Mouse (Mus musculus) G1E (cell line): ENCODE results near the gene Gsk3a. TPM values are rescaled to one million over a fixed set of nuclear protein-coding genes. Genes with fewer than 3 reads are reported as not detected.

ENCODE experiments used
- ATAC-seq: 2 replicates; pipeline ENCODE4 v1.8.0; 2016; ENCODE audit warnings: mild to moderate bottlenecking; ENCODE audit not compliant: insufficient number of reproducible peaks, poor library complexity, low FRiP score, severe bottlenecking; ENCODE audit errors: extremely low read depth
- DNase-seq: peaks from one replicate; pipeline ENCODE4 v3.0.0; 2012; ENCODE audit warnings: low spot score
- H3K27me3 ChIP-seq: 2 replicates; pipeline ENCODE4 v1.6.1; 2012; ENCODE audit warnings: mild to moderate bottlenecking, low read length, inconsistent platforms; ENCODE audit not compliant: insufficient read depth
- H3K36me3 ChIP-seq: replicated peaks from 2 replicates; pipeline ENCODE3; 2012; ENCODE audit warnings: mild to moderate bottlenecking, inconsistent platforms
- H3K4me1 ChIP-seq: 2 replicates; pipeline ENCODE4 v1.6.1; 2012; ENCODE audit warnings: low read depth, low read length, inconsistent platforms, mixed read lengths; ENCODE audit not compliant: insufficient read depth
- H3K4me3 ChIP-seq: 2 replicates; pipeline ENCODE4 v1.5.1; 2012; ENCODE audit warnings: low read depth, mild to moderate bottlenecking, inconsistent platforms, low read length, moderate library complexity, mixed read lengths
- H3K9me3 ChIP-seq: replicated peaks from 2 replicates; pipeline ENCODE4 v1.6.1; 2012; ENCODE audit warnings: inconsistent platforms
- CTCF ChIP-seq: IDR thresholded peaks from 2 replicates; pipeline ENCODE4 v1.5.1; 2012; ENCODE audit warnings: low read depth, low read length, inconsistent platforms, mixed read lengths
- GATA1 ChIP-seq: IDR thresholded peaks from 2 replicates; pipeline ENCODE4 v1.6.1; 2012; ENCODE audit warnings: borderline replicate concordance, low read length, inconsistent platforms, mixed read lengths
- GATA2 ChIP-seq: IDR thresholded peaks from 2 replicates; pipeline ENCODE4 v1.6.1; 2012; ENCODE audit warnings: low read depth, low read length, inconsistent platforms, borderline replicate concordance
- POLR2AphosphoS5 ChIP-seq: IDR thresholded peaks from 2 replicates; pipeline ENCODE4 v1.6.1; 2012; ENCODE audit warnings: low read depth, low read length, inconsistent platforms; ENCODE audit not compliant: insufficient replicate concordance
- TAL1 ChIP-seq: conservative IDR thresholded peaks from 2 replicates; pipeline ENCODE4 v1.6.1; 2012; ENCODE audit warnings: low read depth, low read length, inconsistent platforms, mixed read lengths
- polyA plus RNA-seq: library from polyadenylated mRNA; stranded (reverse); fragments of >175 nt; gene quantifications from 2 replicates; pipeline ENCODE4 v1.2.3, GENCODE M21; 2012
- total RNA-seq, 2 experiments: library from RNA; stranded (forward) in 1 of 2; stranded (reverse) in 1 of 2; fragments of 200-1000 nt in 1 of 2; fragments of >200 nt in 1 of 2; fragmentation: Nextera tagmentation in 1 of 2; gene quantifications; 2 replicates each; pipeline ENCODE4 v1.2.3; 2014 to 2017

The Gsk3a gene
- total and polyA plus RNA-seq, 3 experiments, result 38.9 to 154 (median 107) TPM

- Histone ChIP-seq H3K4me1 (peaks cover 79% of the 10 kb centered on the region), H3K36me3 (peaks cover 55% of the 10 kb centered on the region), H3K27me3 (no peaks in the 10 kb centered on the region), H3K4me3 (peak within 1 kb of the TSS; percentile 90), H3K9me3 (no peaks in the 10 kb centered on the region)
- DNase-seq (peak; percentile 96), ATAC-seq (peak; percentile 70)
- TF ChIP-seq GATA2 (no peak), POLR2AphosphoS5 (no peak), TAL1 (no peak), GATA1 (no peak), CTCF (no peak)
These were observed 16.4 kb downstream of the Gsk3a start, which contains the start of gene Zfp526 for GRCm38 (mm10) chr7:25221102-25221883. Zfp526 (plus strand) TSS chr7:25221425.

- Histone ChIP-seq H3K9me3 (no peaks in the 10 kb centered on the region), H3K27me3 (no peaks in the 10 kb centered on the region), H3K4me3 (peak within 1 kb of the TSS; percentile 90), H3K4me1 (peaks cover 72% of the 10 kb centered on the region), H3K36me3 (peaks cover 54% of the 10 kb centered on the region)
- DNase-seq (peak; percentile 62), ATAC-seq (peak; percentile 24; the same call in 1 of the 2 replicates)
- no peak for TF ChIP-seq GATA2
- TF ChIP-seq GATA1, result no peak
These were observed 17.1 kb downstream of the Gsk3a start, which contains the start of gene Dedd2 for GRCm38 (mm10) chr7:25220457-25221101. Dedd2 (minus strand) TSS chr7:25220615.

- no peaks in the 10 kb centered on the region for H3K27me3 ChIP-seq
- peak overlapping the region; percentile 90 for H3K4me3 ChIP-seq
- H3K4me1 ChIP-seq, result peaks cover 69% of the 10 kb centered on the region
- ATAC-seq (peak; percentile 62), DNase-seq (peak; percentile 92)
- H3K9me3 ChIP-seq, result no peaks in the 10 kb centered on the region
- TF ChIP-seq GATA1, result no peak
- TF ChIP-seq TAL1, result no peak
- no peak for TF ChIP-seq CTCF
- peaks cover 54% of the 10 kb centered on the region for H3K36me3 ChIP-seq
These were observed 17.7 kb downstream of the Gsk3a start for GRCm38 (mm10) chr7:25219756-25220456.

- H3K9me3 ChIP-seq, result no peaks in the 10 kb centered on the region
- no peak for TF ChIP-seq CTCF
- no peak for TF ChIP-seq POLR2AphosphoS5
- no peak for TF ChIP-seq TAL1
- TF ChIP-seq GATA2, result no peak
- TF ChIP-seq GATA1, result no peak
- no peaks in the 10 kb centered on the region for H3K27me3 ChIP-seq
- peak overlapping the region; percentile 90 for H3K4me3 ChIP-seq
- peaks cover 52% of the 10 kb centered on the region for H3K36me3 ChIP-seq
- peaks cover 64% of the 10 kb centered on the region for H3K4me1 ChIP-seq
- DNase-seq (no peak), ATAC-seq (no peak)
These were observed 18.3 kb downstream of the Gsk3a start for GRCm38 (mm10) chr7:25219416-25219750.

GRCm38 (mm10) chr7:25218705-25219415 lies 18.8 kb downstream of the Gsk3a start:
- Histone ChIP-seq H3K36me3 (peaks cover 52% of the 10 kb centered on the region), H3K9me3 (no peaks in the 10 kb centered on the region), H3K4me1 (peaks cover 61% of the 10 kb centered on the region), H3K27me3 (no peaks in the 10 kb centered on the region), H3K4me3 (peak overlapping the region; percentile 90)
- TF ChIP-seq GATA1 (no peak), TAL1 (peak; percentile 33; the same call in 1 of the 2 replicates)
- DNase-seq, result peak; percentile 66
- ATAC-seq, result no peak
